Mouse (Mus musculus): ENCODE data around the gene Sh3pxd2a. TPM values are rescaled to one million over a fixed set of nuclear protein-coding genes. Genes with fewer than 3 reads are reported as not detected.

Sh3pxd2a gene
- polyA plus RNA-seq, 1 experiment, result 13.4 TPM

- no peak for TF ChIP-seq POLR2A (IDR thresholded peaks at IDR 0.05; ENCODE audit: extremely low read depth, insufficient read depth, low read length)
- TF ChIP-seq CTCF (IDR thresholded peaks at IDR 0.05; ENCODE audit: extremely low read depth, insufficient read depth, low read length), result no peak
- Histone ChIP-seq H3K27ac (ENCODE audit: insufficient read depth, low read length) (no peak overlapping the region), H3K4me3 (ENCODE audit: insufficient read depth, low read length) (no peak overlapping the region), H3K4me1 (ENCODE audit: control insufficient read depth, insufficient read depth, low read length) (no peaks in the 10 kb centered on the region)
Measured at GRCm38 (mm10) chr19:47444488-47444887, 19.7 kb downstream of the Sh3pxd2a start.

- no peaks in the 10 kb centered on the region for H3K4me1 ChIP-seq (ENCODE audit: control insufficient read depth, insufficient read depth, low read length)
- no peak for TF ChIP-seq POLR2A (IDR thresholded peaks at IDR 0.05; ENCODE audit: extremely low read depth, insufficient read depth, low read length)
- TF ChIP-seq CTCF (IDR thresholded peaks at IDR 0.05; ENCODE audit: extremely low read depth, insufficient read depth, low read length), result no peak
- no peak overlapping the region for H3K4me3 ChIP-seq (ENCODE audit: insufficient read depth, low read length)
- H3K27ac ChIP-seq (ENCODE audit: insufficient read depth, low read length), result no peak overlapping the region
Measured at GRCm38 (mm10) chr19:47442294-47442627, 21.9 kb downstream of the Sh3pxd2a start.

GRCm38 (mm10) chr19:47441541-47442293 is 22.5 kb downstream of the Sh3pxd2a start:
- H3K4me1 ChIP-seq (ENCODE audit: control insufficient read depth, insufficient read depth, low read length), result no peaks in the 10 kb centered on the region
- H3K27ac ChIP-seq (ENCODE audit: insufficient read depth, low read length), result no peak overlapping the region
- no peak for TF ChIP-seq POLR2A (IDR thresholded peaks at IDR 0.05; ENCODE audit: extremely low read depth, insufficient read depth, low read length)
- no peak for TF ChIP-seq CTCF (IDR thresholded peaks at IDR 0.05; ENCODE audit: extremely low read depth, insufficient read depth, low read length)
- H3K4me3 ChIP-seq (ENCODE audit: insufficient read depth, low read length), result no peak overlapping the region

- H3K27ac ChIP-seq (ENCODE audit: insufficient read depth, low read length), result no peak overlapping the region
- no peak overlapping the region for H3K4me3 ChIP-seq (ENCODE audit: insufficient read depth, low read length)
- no peaks in the 10 kb centered on the region for H3K4me1 ChIP-seq (ENCODE audit: control insufficient read depth, insufficient read depth, low read length)
- no peak for TF ChIP-seq CTCF (IDR thresholded peaks at IDR 0.05; ENCODE audit: extremely low read depth, insufficient read depth, low read length)
- TF ChIP-seq POLR2A (IDR thresholded peaks at IDR 0.05; ENCODE audit: extremely low read depth, insufficient read depth, low read length), result no peak
Measured at GRCm38 (mm10) chr19:47440967-47441366, 23.2 kb downstream of the Sh3pxd2a start.

GRCm38 (mm10) chr19:47440435-47440803 is 23.8 kb downstream of the Sh3pxd2a start:
- H3K27ac ChIP-seq (ENCODE audit: insufficient read depth, low read length), result no peak overlapping the region
- no peak for TF ChIP-seq CTCF (IDR thresholded peaks at IDR 0.05; ENCODE audit: extremely low read depth, insufficient read depth, low read length)
- no peak for TF ChIP-seq POLR2A (IDR thresholded peaks at IDR 0.05; ENCODE audit: extremely low read depth, insufficient read depth, low read length)
- H3K4me3 ChIP-seq (ENCODE audit: insufficient read depth, low read length), result no peak overlapping the region
- H3K4me1 ChIP-seq (ENCODE audit: control insufficient read depth, insufficient read depth, low read length), result no peaks in the 10 kb centered on the region

GRCm38 (mm10) chr19:47439726-47440434 is 24.3 kb downstream of the Sh3pxd2a start:
- TF ChIP-seq POLR2A (IDR thresholded peaks at IDR 0.05; ENCODE audit: extremely low read depth, insufficient read depth, low read length) (no peak), CTCF (IDR thresholded peaks at IDR 0.05; ENCODE audit: extremely low read depth, insufficient read depth, low read length) (no peak)
- Histone ChIP-seq H3K4me1 (ENCODE audit: control insufficient read depth, insufficient read depth, low read length) (no peaks in the 10 kb centered on the region), H3K4me3 (ENCODE audit: insufficient read depth, low read length) (no peak overlapping the region), H3K27ac (ENCODE audit: insufficient read depth, low read length) (no peak overlapping the region)

- no peaks in the 10 kb centered on the region for H3K4me1 ChIP-seq (ENCODE audit: control insufficient read depth, insufficient read depth, low read length)
- TF ChIP-seq CTCF (IDR thresholded peaks at IDR 0.05; ENCODE audit: extremely low read depth, insufficient read depth, low read length), result no peak
- no peak for TF ChIP-seq POLR2A (IDR thresholded peaks at IDR 0.05; ENCODE audit: extremely low read depth, insufficient read depth, low read length)
- H3K27ac ChIP-seq (ENCODE audit: insufficient read depth, low read length), result no peak overlapping the region
- no peak overlapping the region for H3K4me3 ChIP-seq (ENCODE audit: insufficient read depth, low read length)
Measured at GRCm38 (mm10) chr19:47438445-47438844, 25.8 kb downstream of the Sh3pxd2a start.

- Histone ChIP-seq H3K27ac (ENCODE audit: insufficient read depth, low read length) (no peak overlapping the region), H3K4me3 (ENCODE audit: insufficient read depth, low read length) (no peak overlapping the region), H3K4me1 (ENCODE audit: control insufficient read depth, insufficient read depth, low read length) (no peaks in the 10 kb centered on the region)
- TF ChIP-seq CTCF (IDR thresholded peaks at IDR 0.05; ENCODE audit: extremely low read depth, insufficient read depth, low read length) (no peak), POLR2A (IDR thresholded peaks at IDR 0.05; ENCODE audit: extremely low read depth, insufficient read depth, low read length) (no peak)
Measured at GRCm38 (mm10) chr19:47437040-47437439, 27.2 kb downstream of the Sh3pxd2a start.

- H3K27ac ChIP-seq (ENCODE audit: insufficient read depth, low read length), result no peak overlapping the region
- TF ChIP-seq POLR2A (IDR thresholded peaks at IDR 0.05; ENCODE audit: extremely low read depth, insufficient read depth, low read length) (no peak), CTCF (IDR thresholded peaks at IDR 0.05; ENCODE audit: extremely low read depth, insufficient read depth, low read length) (no peak)
Measured at GRCm38 (mm10) chr19:47436236-47436635, 28.0 kb downstream of the Sh3pxd2a start.

GRCm38 (mm10) chr19:47434655-47435054 is 29.5 kb downstream of the Sh3pxd2a start:
- no peak for TF ChIP-seq CTCF (IDR thresholded peaks at IDR 0.05; ENCODE audit: extremely low read depth, insufficient read depth, low read length)
- no peak for TF ChIP-seq POLR2A (IDR thresholded peaks at IDR 0.05; ENCODE audit: extremely low read depth, insufficient read depth, low read length)
- H3K4me3 ChIP-seq (ENCODE audit: insufficient read depth, low read length), result no peak overlapping the region
- no peak overlapping the region for H3K27ac ChIP-seq (ENCODE audit: insufficient read depth, low read length)
- H3K4me1 ChIP-seq (ENCODE audit: control insufficient read depth, insufficient read depth, low read length), result no peaks in the 10 kb centered on the region

More at GRCm38 (mm10) chr19:47436236-47436635, 28.0 kb downstream of the Sh3pxd2a start:
- H3K4me1 ChIP-seq (ENCODE audit: control insufficient read depth, insufficient read depth, low read length), result no peaks in the 10 kb centered on the region
- no peak overlapping the region for H3K4me3 ChIP-seq (ENCODE audit: insufficient read depth, low read length)

Measured in cortical plate, adult 2 months (tissue).